Mouse (Mus musculus): ENCODE results near the gene Vcan.

Vcan gene

DNA sequence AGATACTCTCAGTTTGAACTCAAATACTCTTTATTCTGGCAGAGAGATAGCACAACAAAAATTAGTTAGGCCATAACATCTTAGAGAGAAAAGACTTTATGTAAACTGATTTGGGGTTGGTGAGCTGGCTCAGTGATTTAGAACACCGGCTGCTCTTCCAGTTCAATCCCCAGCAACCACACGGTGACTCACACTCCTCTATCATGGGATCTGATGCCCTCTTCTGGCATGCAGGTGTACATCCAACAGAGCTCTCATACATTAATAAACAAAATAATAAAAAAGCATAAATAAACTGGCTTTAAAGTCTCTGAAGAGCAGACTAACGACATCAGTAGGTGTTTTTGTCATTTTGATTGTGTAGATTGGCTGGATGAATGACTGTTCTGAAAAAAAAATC is 21.8 kb downstream of the Vcan start:
- DNase-seq (ENCODE audit: low read depth), result no peak

DNA sequence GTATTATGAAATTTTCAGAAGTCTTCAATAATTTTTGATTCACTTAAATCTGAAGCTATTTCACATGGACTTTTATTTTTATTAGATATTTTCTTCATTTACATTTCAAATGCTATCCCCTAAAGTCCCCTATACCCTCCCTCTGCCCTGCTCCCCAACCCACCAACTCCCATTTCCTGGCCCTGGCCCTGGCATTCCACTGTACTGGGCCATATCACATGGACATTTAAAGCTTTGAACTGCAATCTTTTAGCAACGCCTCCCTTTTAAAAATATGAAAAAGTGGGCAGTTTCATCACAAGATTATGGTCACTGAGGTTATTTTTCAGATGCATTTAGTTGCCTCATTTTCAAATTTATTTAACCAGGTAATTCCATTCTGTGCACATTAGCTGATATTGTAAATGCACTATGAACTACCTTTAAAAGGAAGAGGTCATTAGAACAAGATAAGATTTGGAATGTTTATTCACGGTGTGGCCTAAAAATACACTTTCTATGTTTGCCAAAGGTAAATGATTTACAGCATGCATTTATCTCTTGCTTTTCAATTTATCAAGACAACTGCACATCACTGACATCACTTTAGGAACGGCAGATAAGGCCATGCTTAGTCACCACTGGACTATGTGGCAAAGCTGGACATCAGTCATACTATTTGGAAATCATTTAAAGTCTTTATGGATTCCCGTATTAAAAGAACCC is 32.7 kb downstream of the Vcan start:
- no peak for DNase-seq (ENCODE audit: low read depth)

DNA sequence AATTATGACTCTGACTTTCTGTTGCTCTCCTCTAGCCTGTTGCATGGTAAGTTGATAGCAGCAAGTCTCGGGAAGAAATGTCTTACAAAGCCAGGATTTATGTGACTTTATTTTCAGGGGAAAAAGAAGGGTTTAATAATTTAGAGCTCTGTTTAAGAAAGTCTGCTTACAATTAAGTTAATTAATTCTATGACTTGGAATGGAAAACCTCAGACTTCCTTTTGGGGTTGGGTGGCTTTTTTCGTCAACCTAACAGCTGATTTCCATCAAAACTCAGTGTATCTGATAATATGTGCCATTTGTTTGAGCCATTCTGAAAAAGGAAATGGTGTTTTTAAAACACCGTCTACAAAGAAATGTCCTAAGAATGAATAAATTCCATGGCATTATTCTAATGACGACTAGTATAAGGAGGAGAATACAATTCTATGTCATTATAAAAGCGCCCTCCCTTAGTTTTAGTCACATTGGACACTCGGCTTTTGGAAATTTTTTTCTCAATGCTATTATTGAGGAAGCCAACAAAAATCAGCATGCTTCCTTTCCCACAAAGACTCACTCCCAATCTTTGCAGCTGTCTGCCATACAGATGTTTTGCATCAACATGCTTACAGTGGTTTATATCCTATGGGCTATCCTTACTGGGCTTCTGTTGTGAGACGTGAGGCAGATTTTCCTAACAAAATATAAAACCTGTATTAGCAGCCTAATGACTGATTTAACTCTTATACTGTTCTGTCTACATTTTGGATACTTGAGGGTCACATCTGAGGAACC is 34.0 kb downstream of the Vcan start:
- DNase-seq (ENCODE audit: low read depth), result no peak

DNA sequence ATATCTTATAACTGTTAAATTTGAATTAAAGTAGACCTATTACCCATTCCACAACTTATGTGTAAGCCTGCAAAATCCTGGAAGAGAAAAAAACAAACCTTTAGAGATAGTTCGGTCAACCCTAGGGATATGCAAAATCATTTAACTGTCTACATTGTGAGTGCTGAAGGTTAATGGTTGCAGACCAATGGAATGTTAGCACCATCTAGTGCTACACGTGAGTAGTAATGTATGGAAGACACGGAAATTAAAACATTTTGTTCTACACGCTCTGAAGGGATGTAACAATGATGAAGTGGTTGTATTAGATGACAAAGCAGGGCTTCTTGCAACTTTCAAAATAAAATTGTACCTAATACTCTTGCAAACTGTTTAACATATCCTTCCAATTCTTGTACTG is 39.9 kb downstream of the Vcan start:
- no peak for DNase-seq (ENCODE audit: low read depth)

DNA sequence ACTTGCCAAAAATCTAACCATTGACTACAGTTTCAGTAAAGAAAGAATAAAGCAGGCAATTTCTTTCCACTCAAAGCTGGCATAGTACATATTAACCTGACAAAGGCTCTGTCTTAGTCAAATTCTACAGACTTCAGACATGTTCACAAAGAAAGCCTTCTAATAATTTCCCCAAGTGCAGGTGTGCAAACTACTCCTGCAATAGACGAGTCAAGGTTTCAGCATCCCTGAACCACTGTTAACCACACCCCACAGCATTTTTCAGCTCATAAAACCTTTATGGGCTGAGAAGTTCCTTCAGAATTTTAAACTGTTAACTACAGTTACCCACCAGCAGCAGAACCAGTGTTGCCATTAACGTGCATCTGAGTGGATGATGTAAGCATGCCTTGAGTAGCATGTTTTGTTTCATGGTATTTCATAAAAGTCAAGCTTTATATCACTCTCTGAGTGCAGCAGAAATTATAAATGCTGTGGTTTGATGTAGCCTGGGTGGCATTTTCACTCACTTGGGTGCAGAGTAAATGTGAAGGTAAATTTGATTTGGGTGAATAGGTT is 42.2 kb downstream of the Vcan start:
- DNase-seq (ENCODE audit: low read depth), result no peak

DNA sequence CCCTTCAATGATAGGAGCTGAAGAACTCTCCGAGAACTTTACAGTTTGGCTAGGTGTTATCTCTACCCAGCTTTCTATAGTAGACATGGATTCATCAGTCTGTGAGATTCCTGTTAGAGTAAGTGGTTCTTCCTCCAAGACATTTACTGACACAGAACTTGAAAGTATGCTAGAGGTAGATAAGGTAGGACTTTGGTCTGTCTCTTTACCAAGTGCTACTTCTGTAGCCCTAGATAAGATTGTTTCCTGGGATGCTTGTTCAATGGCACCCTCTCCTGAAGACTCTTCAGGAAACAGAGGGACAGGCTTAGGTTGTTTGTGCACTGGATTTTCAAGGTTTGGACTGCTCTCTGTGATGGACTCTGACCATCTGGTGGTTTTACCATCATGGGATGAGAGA is 49.7 kb downstream of the Vcan start:
- DNase-seq (ENCODE audit: low read depth), result peak; percentile 1

DNA sequence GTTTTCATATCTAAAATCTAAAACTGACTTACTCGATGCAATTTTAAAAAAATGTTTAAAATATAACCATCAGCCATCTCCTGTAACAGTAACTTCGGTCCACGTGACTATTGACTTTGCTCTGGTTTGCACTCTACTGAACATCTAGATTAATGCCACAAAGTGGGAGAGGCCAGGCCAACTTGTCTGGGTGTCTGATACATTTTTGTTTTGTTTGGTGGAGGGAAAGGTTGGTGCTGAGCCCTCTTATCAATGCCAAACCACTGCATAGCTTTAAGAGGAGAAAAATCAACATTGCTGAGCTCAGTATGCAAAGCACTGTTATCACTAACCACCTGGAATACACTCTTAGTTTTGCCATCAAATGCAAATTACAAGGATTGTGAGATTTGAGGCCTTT is 58.8 kb downstream of the Vcan start:
- DNase-seq (ENCODE audit: low read depth), result no peak

DNA sequence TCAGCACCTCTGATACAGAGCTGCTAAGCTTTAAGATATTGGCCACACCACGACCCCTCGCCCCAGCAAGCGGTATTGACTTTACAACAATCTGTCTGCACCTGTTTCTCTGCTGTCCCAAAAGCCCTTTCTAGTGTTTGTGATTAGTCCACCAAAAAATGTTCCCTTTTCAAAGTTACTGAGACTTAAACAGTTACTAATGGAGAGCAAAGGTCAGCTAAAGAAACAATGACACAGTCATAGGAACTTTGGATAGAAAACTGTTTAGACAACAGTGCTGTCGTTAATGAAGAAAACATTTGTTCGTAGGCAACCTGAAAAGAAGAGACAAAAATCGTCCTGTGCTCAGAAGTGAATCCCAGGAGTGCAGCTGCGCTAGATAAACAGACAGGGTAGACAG is 60.1 kb downstream of the Vcan start:
- DNase-seq (ENCODE audit: low read depth), result no peak

DNA sequence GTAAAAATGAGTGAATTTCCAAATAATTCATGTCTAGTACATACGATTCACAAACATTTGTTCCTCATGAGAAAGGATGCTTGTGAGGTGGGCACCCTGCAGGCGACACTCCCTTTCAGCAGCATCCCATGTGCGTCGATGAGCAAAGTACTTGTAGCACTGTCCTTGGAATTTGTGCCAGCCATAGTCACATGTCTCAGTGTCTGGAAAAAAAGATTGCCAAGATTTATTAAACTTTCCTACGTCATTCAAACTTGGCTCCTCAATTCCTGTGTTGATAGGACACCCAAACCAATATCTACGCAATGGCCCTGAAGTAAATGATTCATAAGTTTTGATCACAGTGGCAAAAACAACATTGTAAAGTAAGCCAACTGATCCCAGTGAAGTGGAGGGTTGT is 62.6 kb downstream of the Vcan start:
- no peak for DNase-seq (ENCODE audit: low read depth)

DNA sequence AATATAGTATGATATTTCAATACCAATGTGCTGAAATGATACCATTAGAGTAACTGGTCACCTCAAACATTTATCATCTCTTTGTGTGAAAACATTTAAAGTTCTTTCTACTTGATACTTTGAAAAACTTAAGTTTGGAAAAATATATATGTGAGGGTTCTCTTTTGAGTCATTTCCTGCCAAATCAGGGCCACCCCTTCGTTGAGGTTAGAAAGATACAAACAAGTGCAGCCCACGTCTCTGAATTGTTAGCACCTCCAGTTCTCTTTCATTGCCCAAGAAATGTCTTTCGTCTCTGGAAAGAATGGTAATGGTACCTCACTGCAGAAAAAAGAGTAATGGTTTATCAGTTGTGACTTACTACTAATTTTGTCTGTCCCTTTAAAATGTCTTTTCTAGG is 71.8 kb downstream of the Vcan start:
- no peak for DNase-seq (ENCODE audit: low read depth)

DNA sequence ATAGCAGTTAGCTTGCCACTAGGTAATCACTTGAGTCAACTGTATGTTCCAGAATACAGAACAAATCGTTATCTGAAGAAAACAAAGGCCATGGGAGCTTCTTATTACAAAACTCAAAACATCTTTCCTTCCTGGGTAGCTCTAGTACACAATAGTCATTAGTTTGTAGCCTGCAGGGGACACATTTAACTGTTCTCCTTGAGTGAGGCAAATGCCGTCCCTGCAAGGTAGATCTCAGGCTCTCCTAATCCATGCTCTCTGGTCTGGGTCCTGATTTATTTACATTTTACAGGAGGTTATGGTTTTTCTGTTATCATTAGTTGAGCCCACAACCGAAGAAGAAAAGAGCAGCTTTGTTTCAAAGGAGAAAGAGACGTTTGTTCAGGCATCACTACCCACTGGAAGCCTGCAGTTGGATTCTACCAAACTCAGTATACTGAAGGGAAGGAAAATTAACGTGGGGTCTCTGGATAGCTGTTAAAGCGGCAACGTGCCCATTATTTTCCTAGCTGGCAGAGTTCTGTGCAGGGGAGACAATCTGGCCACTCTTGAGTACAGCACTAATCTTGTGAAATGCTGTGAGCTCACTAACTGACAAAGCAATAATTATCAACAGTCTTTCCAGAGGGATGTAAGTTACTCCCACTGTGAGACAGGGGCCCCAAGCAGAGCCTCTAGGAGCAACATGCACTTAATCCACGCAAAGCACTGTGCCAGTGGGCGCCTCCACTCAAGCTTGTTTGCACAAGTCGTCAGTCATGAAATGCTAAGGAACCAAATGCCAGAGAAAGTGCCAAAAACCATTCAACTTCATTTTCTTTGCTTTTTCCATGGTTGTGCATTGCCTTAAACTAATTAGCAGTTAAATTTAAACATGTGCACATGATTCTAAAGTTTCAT is 73.1 kb downstream of the Vcan start:
- no peak for DNase-seq (ENCODE audit: low read depth)

DNA sequence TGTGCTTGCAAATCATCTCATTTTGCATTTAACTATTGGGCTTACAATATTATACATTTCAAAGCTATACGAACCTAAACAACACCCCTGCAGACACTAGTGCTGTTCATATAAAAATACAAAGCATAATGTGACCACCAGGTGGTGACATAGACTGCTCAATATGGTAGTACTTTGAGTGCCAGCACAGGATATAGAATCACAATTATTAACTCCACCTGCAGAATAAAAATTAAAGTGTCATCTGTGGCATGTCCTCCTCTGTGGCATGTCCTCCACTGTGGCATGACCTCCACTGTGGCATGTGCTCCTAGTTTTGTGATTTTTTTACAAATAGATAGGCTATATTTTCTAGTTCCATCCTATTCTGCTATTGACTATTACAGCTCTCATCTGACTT is 74.2 kb downstream of the Vcan start:
- peak; percentile 6 for DNase-seq (ENCODE audit: low read depth)

DNA sequence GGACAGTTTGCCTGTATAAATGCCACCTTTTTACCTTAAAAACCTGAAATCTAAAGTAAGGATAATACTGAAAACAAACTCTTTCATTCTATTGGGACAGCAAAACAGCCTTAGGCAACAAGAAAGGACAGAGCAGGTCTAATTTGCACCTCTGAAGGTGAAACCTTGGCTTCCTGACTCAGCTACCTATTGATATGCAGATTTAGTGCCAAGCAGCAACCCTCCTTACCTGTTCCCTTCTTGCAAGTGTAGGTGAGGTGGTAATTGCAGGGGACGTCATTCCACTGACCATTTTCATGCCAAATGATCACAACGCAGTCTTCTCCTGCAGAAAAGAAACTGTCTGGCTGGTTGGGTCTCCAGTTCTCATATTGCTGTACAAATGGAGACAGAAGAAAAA is 80.6 kb downstream of the Vcan start:
- no peak for DNase-seq (ENCODE audit: low read depth)

DNA sequence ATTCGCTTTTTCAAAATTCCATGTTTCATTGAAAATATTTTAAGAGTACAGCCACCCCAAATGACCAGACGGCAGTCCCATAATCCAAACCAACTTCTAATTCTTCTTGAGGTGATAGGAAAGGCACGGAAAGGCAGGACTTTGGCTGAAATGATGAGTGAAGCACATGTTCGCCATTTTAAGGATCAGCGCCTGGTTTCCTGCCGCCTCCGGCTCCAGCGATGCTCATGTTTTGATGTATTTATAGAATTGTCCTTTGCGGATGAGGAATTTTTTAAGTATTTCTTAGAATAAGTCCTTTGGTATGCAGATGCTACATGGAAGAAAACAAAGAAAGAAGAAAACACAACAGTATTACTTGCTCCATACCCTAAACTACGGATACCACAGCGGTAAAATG is 85.3 kb downstream of the Vcan start:
- DNase-seq (ENCODE audit: low read depth), result no peak

DNA sequence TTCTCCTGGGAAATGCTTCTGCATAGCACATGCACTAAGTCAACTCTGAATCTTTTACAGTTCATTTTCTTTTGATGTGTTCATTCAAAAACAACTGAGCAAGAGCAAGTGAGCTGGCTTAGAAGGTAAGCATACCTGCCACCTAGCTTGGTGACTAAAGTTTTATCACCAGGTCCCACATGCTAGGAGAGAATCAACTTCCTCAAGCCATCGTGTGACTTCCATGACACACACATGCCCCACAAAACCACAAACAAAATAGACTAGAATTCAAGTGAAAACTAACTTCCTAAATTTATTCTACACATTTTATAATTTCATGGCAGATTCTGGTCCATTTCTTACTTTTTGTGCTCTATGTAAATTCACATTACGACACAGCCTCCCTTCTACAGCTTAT is 89.0 kb downstream of the Vcan start:
- no peak for DNase-seq (ENCODE audit: low read depth)

DNA sequence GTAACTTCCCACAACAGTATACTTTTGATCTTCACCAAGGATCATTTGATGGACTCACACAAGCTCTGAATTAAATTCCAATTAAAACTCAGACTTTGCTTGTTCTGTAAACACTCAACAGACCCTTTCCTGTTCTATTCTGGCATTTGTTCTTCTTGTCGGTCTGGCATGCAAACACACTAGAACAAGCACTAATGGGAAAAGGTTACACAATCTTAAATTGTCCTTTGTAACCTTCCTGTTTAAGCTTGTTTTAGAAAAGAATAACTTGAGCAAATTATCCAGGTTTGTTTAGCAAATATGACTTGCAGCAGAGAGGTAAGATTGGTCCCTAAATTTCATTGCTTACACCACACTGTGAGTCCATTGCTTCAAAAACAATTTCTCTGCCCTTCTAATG is 89.5 kb downstream of the Vcan start:
- no peak for DNase-seq (ENCODE audit: low read depth)

DNA sequence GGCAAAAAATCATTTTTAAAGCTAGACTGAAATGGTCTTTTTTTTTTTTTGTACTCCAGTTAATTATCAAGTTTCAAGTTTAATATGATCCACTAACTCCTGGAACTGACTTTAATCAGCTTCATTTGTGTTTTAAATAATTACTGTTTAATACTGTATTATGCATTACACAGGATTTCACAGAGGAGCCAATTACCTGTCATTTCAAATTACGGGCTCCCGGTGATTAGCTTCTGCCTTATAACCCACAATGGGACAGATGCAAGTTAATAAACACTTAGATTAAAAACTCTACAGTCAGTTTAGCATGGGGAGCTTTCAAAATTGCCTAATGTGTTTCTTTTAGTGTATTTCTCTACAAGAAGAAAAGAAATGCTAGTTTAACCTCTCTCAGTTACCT is 96.7 kb downstream of the Vcan start:
- DNase-seq (ENCODE audit: low read depth), result no peak

DNA sequence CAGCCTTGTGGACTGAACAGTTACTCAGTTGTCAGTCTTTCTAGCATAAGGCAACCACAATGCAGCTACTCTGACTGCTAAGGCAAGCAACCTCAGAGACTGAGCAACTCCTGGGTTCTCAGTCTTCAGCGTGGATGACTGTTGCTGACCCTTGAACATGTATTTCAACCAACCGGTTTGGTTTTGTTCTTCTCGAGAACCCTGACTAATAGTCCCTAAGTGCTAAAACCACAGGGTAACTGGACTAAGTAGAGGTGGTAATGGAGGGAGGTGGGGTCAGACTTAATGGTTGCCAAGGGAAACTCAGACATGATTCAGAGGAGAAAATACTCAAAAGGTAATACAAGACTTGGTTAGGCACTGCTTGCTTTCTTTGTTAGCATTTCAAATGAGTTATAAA is 105.3 kb downstream of the Vcan start:
- no peak for DNase-seq (ENCODE audit: low read depth)

DNA sequence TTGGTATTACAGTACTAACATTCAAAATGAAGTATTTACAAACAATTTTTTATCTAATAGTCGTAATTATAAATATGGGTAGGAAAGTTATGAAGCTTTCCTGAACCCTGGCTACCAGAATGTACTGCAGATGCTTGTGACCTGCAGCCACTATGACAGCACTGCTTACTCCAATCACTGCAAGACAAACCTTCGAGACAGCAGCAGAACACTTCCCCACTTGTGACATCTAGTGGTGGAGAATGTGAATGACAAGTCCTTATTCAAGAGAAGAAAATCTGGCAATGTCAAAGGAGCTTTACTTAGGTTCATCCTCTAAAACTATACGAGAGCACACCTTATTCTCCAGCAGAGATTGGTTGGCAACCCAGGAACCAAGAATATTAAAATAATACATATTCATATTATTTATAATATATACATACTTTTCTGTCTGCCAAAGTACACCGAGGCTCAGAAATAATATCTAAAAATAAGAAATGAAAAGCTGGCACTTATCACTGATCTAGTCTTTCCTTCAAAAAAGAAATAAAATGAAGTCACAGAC is 108.1 kb downstream of the Vcan start:
- peak; percentile 27 for DNase-seq (ENCODE audit: low read depth)

DNA sequence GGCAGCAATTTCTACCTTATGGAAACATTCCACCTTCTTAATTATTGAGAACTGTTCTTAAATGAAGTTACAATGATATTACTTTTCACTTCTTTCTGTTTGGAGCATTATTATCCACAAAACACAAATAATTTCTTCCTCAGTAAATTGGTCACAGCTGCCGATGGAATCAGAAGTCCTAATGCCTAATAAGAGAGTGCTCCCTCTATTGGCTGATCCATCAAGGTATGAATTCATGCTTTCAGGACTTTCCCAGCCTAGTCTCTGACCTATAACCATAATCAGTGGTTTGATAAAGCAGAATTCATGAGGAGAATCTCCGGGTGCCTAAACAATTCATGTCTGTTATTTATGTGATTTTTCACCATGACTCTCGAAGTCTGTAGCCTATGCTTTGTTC is 123.2 kb downstream of the Vcan start:
- no peak for DNase-seq (ENCODE audit: low read depth)

DNA sequence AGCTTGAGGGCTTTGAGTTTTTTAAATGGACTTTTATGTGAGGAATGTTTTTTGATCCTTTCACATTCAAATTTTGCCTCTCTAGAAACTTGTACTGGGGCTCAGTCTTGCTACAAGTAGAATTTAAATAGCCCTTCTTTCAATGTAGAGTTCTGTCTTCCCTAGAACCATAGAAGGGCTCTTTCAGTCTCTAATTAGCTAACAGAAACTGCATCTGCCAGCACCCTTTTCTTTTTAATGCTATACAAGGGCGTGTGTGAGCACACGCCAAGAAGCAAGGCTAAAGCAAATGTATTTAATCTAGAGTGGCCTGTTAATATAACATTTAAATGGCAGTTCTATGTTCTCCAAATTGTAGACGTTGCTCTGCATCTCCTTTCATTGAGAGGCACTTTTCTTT is 134.9 kb downstream of the Vcan start:
- DNase-seq (ENCODE audit: low read depth), result no peak
